ENCODE assay signal across 14 mouse cellular contexts in the genomic region with DNA sequence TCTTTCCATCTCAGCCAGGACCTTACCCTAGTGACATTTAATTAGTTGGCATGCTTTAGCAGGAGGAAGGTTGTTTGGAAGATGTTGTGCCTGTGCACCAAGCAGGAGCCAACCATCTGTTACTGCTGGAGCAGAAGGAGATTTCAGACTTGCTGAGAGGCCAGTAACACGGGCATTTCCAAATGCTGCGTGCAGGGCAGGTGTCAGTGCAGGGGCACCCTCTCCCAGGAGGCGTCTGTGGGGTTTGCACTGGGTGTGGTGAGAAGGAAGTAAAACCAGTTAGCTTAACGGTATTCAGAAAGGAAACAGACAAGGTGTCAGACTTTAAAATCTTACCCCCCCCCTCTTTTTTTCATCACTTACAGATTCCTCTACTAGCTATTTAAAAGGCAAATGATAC.
DNase-seq lines count a peak whose midpoint lies in the region; ATAC-seq and TF ChIP-seq lines count a peak whose summit lies in the region.
"Had no signal": no experiment of that assay in that cellular context is flagged by ENCODE, and none has a peak within 500 bp of the region (broad histone marks: within the 10 kb centered on the region; RNA-seq: fewer than 3 reads in every experiment).

No protein-coding gene starts in this region.

- ATAC-seq in hindbrain, postnatal 0 days = no peak
- no peak for ATAC-seq in hindbrain, embryonic 13.5 days (ENCODE audit: low FRiP score)
- peak; percentile 63 for ATAC-seq in megakaryocyte, adult 5-6 weeks (ENCODE audit: poor library complexity, severe bottlenecking)

- H3K27me3 ChIP-seq in hindbrain, postnatal 0 days (ENCODE audit: insufficient read depth, low read length) = no peaks in the 10 kb centered on the region
- no peaks in the 10 kb centered on the region for H3K27me3 ChIP-seq in hindbrain, embryonic 13.5 days
- H3K27me3 ChIP-seq in thymus, adult 2 months (ENCODE audit: control insufficient read depth, insufficient read depth, low read length) = no peaks in the 10 kb centered on the region
- H3K27me3 ChIP-seq: limb, embryonic 12.5 days; neural tube, embryonic 13.5 days had no signal

- H3K9me3 ChIP-seq in hindbrain, postnatal 0 days (ENCODE audit: low read length) = no peaks in the 10 kb centered on the region
- H3K9me3 ChIP-seq in hindbrain, embryonic 13.5 days = no peaks in the 10 kb centered on the region
- H3K9me3 ChIP-seq: embryonic facial prominence, embryonic 10.5 days; limb, embryonic 12.5 days; neural tube, embryonic 13.5 days had no signal

- no peak overlapping the region for H3K4me3 ChIP-seq in hindbrain, postnatal 0 days (ENCODE audit: low read length)
- H3K4me3 ChIP-seq in hindbrain, embryonic 13.5 days = no peak overlapping the region
- no peak overlapping the region for H3K4me3 ChIP-seq in thymus, adult 2 months (ENCODE audit: control insufficient read depth, insufficient read depth, low read length)
- H3K4me3 ChIP-seq: embryonic facial prominence, embryonic 10.5 days; gastrocnemius, adult 2 months; limb, embryonic 12.5 days; neural tube, embryonic 13.5 days had no signal

- H3K9ac ChIP-seq in hindbrain, postnatal 0 days (replicated peaks; ENCODE audit: low read length) = no peak overlapping the region
- no peak overlapping the region for H3K9ac ChIP-seq in hindbrain, embryonic 13.5 days
- H3K9ac ChIP-seq: limb, embryonic 12.5 days; neural tube, embryonic 13.5 days had no signal

- no peak overlapping the region for H3K4me2 ChIP-seq in hindbrain, postnatal 0 days (ENCODE audit: low read depth, low read length)
- H3K4me2 ChIP-seq in hindbrain, embryonic 13.5 days = no peak overlapping the region
- H3K4me2 ChIP-seq: limb, embryonic 12.5 days; neural tube, embryonic 13.5 days had no signal

- peak; percentile 42 for DNase-seq in hindbrain, postnatal 0 days (ENCODE audit: low spot score)
- peak; percentile 81 to 88 for DNase-seq in cerebellum, adult 18-20 months
- peak; percentile 35 for DNase-seq in thymus, adult 2 months
- no peak for DNase-seq in testis, postnatal 14 days (ENCODE audit: low spot score)
- DNase-seq in yolk sac, embryonic 10.5 days (ENCODE audit: low spot score) = no peak
- no peak for DNase-seq in gastrocnemius, postnatal 10 days
- DNase-seq: gastrocnemius, adult 2 months; lung, postnatal 14 days had no signal

- WGBS in hindbrain, postnatal 0 days = 49% methylated on average over 4 of the region's 4 CpGs
- 84% methylated on average over 4 of the region's 4 CpGs for WGBS in hindbrain, embryonic 13.5 days
- WGBS in thymus, adult 2 months = 2% methylated on average over 4 of the region's 4 CpGs

- H3K27ac ChIP-seq in hindbrain, postnatal 0 days = no peak overlapping the region
- no peak overlapping the region for H3K27ac ChIP-seq in hindbrain, embryonic 13.5 days
- no peak overlapping the region for H3K27ac ChIP-seq in thymus, adult 2 months (ENCODE audit: control insufficient read depth, insufficient read depth, low read length)
- H3K27ac ChIP-seq: embryonic facial prominence, embryonic 10.5 days; gastrocnemius, adult 2 months; kidney, postnatal 0 days; limb, embryonic 12.5 days; neural tube, embryonic 13.5 days had no signal

- peaks cover 35% of the 10 kb centered on the region for H3K4me1 ChIP-seq in hindbrain, postnatal 0 days (ENCODE audit: insufficient read depth, low read length)
- H3K4me1 ChIP-seq in hindbrain, embryonic 13.5 days (replicated peaks) = peaks cover 27% of the 10 kb centered on the region
- peaks cover 15% of the 10 kb centered on the region for H3K4me1 ChIP-seq in thymus, adult 2 months (replicated peaks; ENCODE audit: control insufficient read depth, insufficient read depth, low read length)

- no peaks in the 10 kb centered on the region for H3K36me3 ChIP-seq in hindbrain, postnatal 0 days (ENCODE audit: insufficient read depth, low read length)
- no peaks in the 10 kb centered on the region for H3K36me3 ChIP-seq in hindbrain, embryonic 13.5 days
- H3K36me3 ChIP-seq in thymus, adult 2 months (ENCODE audit: control insufficient read depth, insufficient read depth, low read length) = no peaks in the 10 kb centered on the region
- H3K36me3 ChIP-seq: embryonic facial prominence, embryonic 10.5 days; limb, embryonic 12.5 days; neural tube, embryonic 13.5 days had no signal

- no peak for TF ChIP-seq POLR2A in thymus, adult 2 months (IDR thresholded peaks at IDR 0.05; ENCODE audit: control insufficient read depth, extremely low read depth, insufficient read depth, low read length, poor library complexity)

- no peak for TF ChIP-seq CTCF in hindbrain, postnatal 0 days (IDR thresholded peaks at IDR 0.05; ENCODE audit: low read depth)
- no peak for TF ChIP-seq CTCF in thymus, adult 2 months (IDR thresholded peaks at IDR 0.05; ENCODE audit: borderline replicate concordance, control insufficient read depth, extremely low read depth, insufficient read depth, low read length, poor library complexity)

Comparison
In these comparisons a context has a peak if more than half of its experiments do, and no peak if none do; other contexts are left out.
1. DNase-seq: peak in hindbrain, postnatal 0 days (single experiment), cerebellum, adult 18-20 months (2 of 2) and thymus, adult 2 months (single experiment); none in testis, postnatal 14 days (single experiment), yolk sac, embryonic 10.5 days (single experiment) and gastrocnemius, postnatal 10 days (single experiment).